Mouse (Mus musculus) limb, embryonic 10.5 days (tissue): ENCODE measurements at regions not wholly inside any gene's neighbourhood (a gene's known extent, or its start where the extent isn't known, plus 50 kb on each side); places are given as distances from the start of the nearest gene placed in this dataset.

ENCODE experiments used
- DNase-seq: peaks from one replicate; pipeline ENCODE4 v3.0.0-alpha.2; 2017; ENCODE audit warnings: low spot score
- H3K27ac ChIP-seq: fragments of 300-500 bp; sonication (generic); 2 replicates; pipeline ENCODE4 v1.5.1; 2016; ENCODE audit warnings: mild to moderate bottlenecking
- H3K27me3 ChIP-seq: fragments of 300-500 bp; sonication (generic); 2 replicates; pipeline ENCODE4 v1.6.1; 2016; ENCODE audit warnings: low read depth, mild to moderate bottlenecking; ENCODE audit not compliant: poor library complexity, severe bottlenecking
- H3K36me3 ChIP-seq: fragments of 300-500 bp; sonication (generic); 2 replicates; pipeline ENCODE4 v1.6.1; 2016; ENCODE audit warnings: mild to moderate bottlenecking, moderate library complexity
- H3K4me1 ChIP-seq: fragments of 300-500 bp; sonication (generic); 2 replicates; pipeline ENCODE4 v1.6.1; 2016
- H3K4me3 ChIP-seq: fragments of 300-500 bp; sonication (generic); 2 replicates; pipeline ENCODE4 v1.5.1; 2016; ENCODE audit warnings: mild to moderate bottlenecking, moderate library complexity
- H3K9me3 ChIP-seq: fragments of 300-500 bp; sonication (generic); replicated peaks from 2 replicates; pipeline ENCODE4 v1.6.1; 2016; ENCODE audit warnings: mild to moderate bottlenecking
- WGBS: fragments of 180-500 bp; shearing (Covaris S2); methylation state at CpG from one replicate; pipeline ENCODE4 v1.1.7; 2016; 5-methylcytosine and 5-hydroxymethylcytosine counted together

DNA sequence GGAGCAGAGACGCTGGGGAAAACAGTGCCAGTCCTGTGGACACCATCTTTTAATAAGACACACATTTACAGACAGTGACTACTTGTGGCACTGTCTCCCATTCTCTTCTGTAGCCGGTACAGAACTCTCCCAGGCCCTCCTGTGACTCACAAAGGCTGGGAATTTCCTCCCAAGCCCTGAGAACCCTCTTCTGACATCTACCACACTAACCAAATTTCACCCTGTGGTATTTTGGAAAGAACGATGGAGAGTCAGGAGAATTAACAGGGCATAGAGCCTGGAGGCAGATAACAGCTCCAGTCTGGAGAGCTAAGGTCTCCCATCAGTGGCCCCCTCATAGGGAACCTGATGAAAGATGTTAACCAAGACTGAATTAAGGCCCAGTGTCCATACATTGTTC, 59.5 kb upstream of the Ahctf1 start:
- H3K4me3 ChIP-seq, result no peak overlapping the region
- H3K27ac ChIP-seq, result no peak overlapping the region; the same call in 1 of the 2 replicates
- DNase-seq, result no peak
- H3K4me1 ChIP-seq, result peaks cover 19% of the 10 kb centered on the region
- WGBS, result 83% methylated on average over 3 of the region's 3 CpGs
- no peaks in the 10 kb centered on the region for H3K9me3 ChIP-seq
- no peaks in the 10 kb centered on the region for H3K27me3 ChIP-seq
- H3K36me3 ChIP-seq, result no peaks in the 10 kb centered on the region

DNA sequence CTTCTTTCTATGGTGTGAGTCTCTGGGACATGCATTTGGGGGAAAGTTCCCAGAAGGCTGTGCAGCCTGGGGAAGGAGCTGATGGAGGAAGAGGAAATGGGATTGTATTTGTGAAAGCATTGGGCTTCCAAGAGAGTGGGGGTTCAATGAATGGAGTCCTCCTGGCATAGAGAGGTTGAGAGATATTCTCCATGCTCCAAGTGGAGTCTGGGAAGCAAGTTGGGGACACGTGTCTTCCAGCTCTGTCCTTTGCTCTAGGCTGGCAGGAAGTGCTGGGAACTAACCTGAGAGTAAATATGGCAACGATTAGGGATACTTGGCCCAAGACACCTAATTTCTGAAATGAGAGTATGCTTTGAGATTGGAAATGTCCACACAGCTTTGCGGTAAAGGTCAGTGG, 58.3 kb upstream of the Ahctf1 start:
- no peak overlapping the region for H3K27ac ChIP-seq
- H3K36me3 ChIP-seq, result no peaks in the 10 kb centered on the region
- H3K27me3 ChIP-seq, result no peaks in the 10 kb centered on the region
- 83% methylated on average over 3 of the region's 3 CpGs for WGBS
- no peak for DNase-seq
- no peak overlapping the region for H3K4me3 ChIP-seq
- H3K4me1 ChIP-seq, result peaks cover 19% of the 10 kb centered on the region
- no peaks in the 10 kb centered on the region for H3K9me3 ChIP-seq

DNA sequence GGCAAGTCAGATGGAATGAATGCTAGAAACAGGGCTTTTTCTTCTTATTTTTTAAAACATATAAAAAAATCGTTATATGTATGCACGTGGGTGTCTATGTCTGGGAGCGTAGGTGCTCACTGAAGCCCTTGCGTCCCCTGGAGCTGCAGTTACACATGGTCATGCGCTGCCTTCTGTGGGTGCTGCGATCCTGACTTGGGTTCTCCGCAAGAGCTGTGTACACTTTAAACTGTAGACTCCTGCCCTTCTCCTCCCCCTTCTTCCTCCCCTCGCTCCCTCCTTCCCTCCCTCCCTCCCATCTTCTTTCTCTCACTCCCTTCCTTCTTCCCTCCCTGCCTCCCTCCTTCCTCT, 56.0 kb upstream of the Ahctf1 start:
- no peaks in the 10 kb centered on the region for H3K9me3 ChIP-seq
- H3K27me3 ChIP-seq, result no peaks in the 10 kb centered on the region
- no peak overlapping the region for H3K4me3 ChIP-seq
- DNase-seq, result no peak
- H3K4me1 ChIP-seq, result peaks cover 6% of the 10 kb centered on the region
- H3K36me3 ChIP-seq, result no peaks in the 10 kb centered on the region
- WGBS, result 81% methylated on average over 8 of the region's 8 CpGs
- H3K27ac ChIP-seq, result peak overlapping the region; percentile 56

DNA sequence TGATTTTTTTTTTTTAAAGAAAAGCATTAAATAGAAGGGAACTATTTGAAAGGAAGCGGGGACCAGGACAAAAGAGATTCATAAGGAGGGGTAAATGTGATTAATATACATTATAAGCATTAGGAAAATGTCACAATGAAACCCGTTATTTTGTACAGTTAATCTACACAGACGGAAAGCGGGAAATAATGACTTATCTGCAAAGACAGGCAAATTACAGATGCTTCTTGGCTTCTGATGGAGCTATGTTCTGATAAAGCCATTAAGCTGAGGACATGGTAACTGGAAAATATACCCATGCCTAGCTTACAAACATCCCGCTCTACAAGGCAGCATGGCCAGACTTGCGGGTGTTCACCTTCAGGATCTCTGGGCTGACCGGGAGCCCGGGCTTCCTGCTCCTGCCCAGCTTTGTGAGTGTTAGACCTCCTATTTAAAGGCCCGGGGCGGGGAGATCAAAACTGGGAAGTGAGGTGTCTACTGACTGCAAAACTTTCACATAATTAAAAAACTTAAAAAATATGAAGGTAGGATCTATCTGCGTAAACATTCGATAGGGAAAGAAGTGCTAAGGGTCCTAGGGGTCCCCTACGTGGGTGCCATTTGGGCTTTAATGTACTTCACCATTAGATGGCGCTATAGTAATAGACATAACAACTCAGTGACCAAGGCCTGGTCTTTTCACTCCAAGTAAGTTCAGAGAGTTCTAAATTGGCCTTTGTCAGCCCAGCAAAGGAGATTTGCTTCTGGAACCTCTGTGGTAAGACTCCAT, 55.5 kb upstream of the Ahctf1 start:
- H3K9me3 ChIP-seq, result no peaks in the 10 kb centered on the region
- H3K4me3 ChIP-seq, result no peak overlapping the region
- H3K4me1 ChIP-seq, result peaks cover 6% of the 10 kb centered on the region
- 48% methylated on average over 14 of the region's 14 CpGs for whole genome bisulfite sequencing
- no peaks in the 10 kb centered on the region for H3K27me3 ChIP-seq
- peak; percentile 49 for DNase-seq
- no peak overlapping the region for H3K27ac ChIP-seq
- H3K36me3 ChIP-seq, result no peaks in the 10 kb centered on the region

DNA sequence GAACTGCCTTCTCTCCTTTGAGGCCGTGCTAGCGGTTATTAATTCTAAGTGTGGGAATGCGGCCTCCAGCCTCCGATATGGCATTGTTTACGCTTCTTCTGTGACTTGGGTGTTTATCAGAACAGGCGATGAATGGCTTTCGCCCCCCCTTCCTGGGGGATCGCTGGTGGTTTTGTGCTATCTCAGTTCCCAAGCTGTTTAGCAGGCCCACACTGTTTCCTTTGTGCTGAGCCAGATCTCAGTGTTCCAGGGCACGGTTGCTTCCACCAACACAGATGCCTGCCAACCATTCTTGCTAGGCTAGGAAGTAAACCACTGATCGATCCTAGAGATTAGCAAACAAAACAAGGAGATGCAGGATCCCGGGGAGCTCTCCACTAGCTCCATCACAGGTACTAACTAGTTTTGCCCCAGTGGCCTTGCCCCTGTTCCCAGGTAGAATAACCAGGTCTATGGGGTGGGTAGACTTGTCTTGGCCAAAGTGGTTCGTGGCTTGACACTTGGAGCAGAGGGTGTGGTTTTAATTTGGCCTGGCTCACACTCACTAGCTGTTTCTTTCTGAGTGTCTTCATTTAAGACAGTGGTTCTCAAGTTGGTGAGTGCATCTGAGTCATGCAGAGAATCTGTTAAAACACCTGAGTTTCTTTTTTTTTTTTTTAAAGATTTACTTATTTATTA, 50.9 kb upstream of the Ahctf1 start:
- no peaks in the 10 kb centered on the region for H3K27me3 ChIP-seq
- H3K4me3 ChIP-seq, result no peak overlapping the region
- peak overlapping the region; percentile 3; the same call in 1 of the 2 replicates for H3K27ac ChIP-seq
- peaks cover under 1% of the 10 kb centered on the region; the same call in 1 of the 2 replicates for H3K4me1 ChIP-seq
- H3K36me3 ChIP-seq, result no peaks in the 10 kb centered on the region
- no peaks in the 10 kb centered on the region for H3K9me3 ChIP-seq
- WGBS, result 63% methylated on average over 12 of the region's 12 CpGs
- DNase-seq, result no peak
